Mouse (Mus musculus) spleen, adult 2 months (tissue): ENCODE measurements at regions not wholly inside any gene's neighbourhood (a gene's known extent, or its start where the extent isn't known, plus 50 kb on each side); places are given as distances from the start of the nearest gene placed in this dataset.

Experiments used
- CTCF ChIP-seq: fragments of 200-500 bp; IDR thresholded peaks from 2 replicates; pipeline ENCODE4 v1.5.1; 2011; ENCODE audit warnings: mild to moderate bottlenecking, inconsistent platforms; ENCODE audit not compliant: insufficient read depth, insufficient read length, insufficient replicate concordance; ENCODE audit errors: extremely low read depth
- POLR2A ChIP-seq: fragments of 200-500 bp; IDR thresholded peaks from 2 replicates; pipeline ENCODE4 v1.6.1; 2011; ENCODE audit warnings: low read depth, low read length, inconsistent platforms

DNA sequence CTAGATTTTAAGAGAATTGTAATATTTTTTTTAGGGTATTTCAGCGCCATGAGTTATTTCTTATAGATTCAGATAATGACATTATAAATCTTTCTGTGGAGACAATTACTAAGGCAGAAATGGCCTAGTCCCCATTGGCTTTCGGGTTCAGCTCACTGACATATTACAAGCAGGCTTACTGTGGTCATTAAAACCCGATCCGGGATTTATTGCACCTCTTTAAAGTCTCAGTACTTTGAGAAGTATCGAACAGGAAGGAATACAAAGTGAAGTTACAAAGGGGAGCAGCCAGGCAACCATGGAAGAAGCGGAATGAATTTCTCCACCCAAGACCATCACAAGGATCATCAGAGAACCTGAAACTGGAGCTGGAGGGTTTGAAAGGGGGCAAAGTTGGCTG is 189.8 kb downstream of the Gm11011 start:
- TF ChIP-seq POLR2A, result no peak
- no peak for TF ChIP-seq CTCF
